Mouse (Mus musculus) midbrain, embryonic 16.5 days (tissue): Measurements from ENCODE around the gene Zfp979. TPM values are rescaled to one million over a fixed set of nuclear protein-coding genes. Genes with fewer than 3 reads are reported as not detected.
"Not testable (repeated sequence)": the region's sequence is repeated elsewhere in the genome, so short reads cannot be mapped to it uniquely, and the experiment has no call there.

Experiments
- ATAC-seq: fragments of 200-750 bp; cut with Nextera tagmentation; 2 replicates; pipeline ENCODE4 v1.8.0; 2017; ENCODE audit warnings: moderate TSS enrichment
- H3K27ac ChIP-seq: fragments of 300-500 bp; sonication (generic); 2 replicates; pipeline ENCODE4 v1.5.1; 2014; ENCODE audit warnings: mild to moderate bottlenecking, low read length, mixed read lengths
- H3K27me3 ChIP-seq: fragments of 300-500 bp; sonication (generic); 2 replicates; pipeline ENCODE4 v1.6.1; 2014; ENCODE audit warnings: low read depth, low read length, mixed read lengths; ENCODE audit not compliant: control insufficient read depth, insufficient read depth
- H3K36me3 ChIP-seq: fragments of 300-500 bp; sonication (generic); 2 replicates; pipeline ENCODE4 v1.6.1; 2014; ENCODE audit warnings: mild to moderate bottlenecking, low read length, moderate library complexity, mixed read lengths; ENCODE audit not compliant: control insufficient read depth, insufficient read depth
- H3K4me1 ChIP-seq: fragments of 300-500 bp; sonication (generic); 2 replicates; pipeline ENCODE4 v1.6.1; 2014; ENCODE audit warnings: mild to moderate bottlenecking, low read length, mixed read lengths; ENCODE audit not compliant: control insufficient read depth, insufficient read depth
- H3K4me2 ChIP-seq: fragments of 300-500 bp; sonication (generic); 2 replicates; pipeline ENCODE4 v1.6.1; 2014; ENCODE audit warnings: mild to moderate bottlenecking, low read length, mixed read lengths
- H3K4me3 ChIP-seq: fragments of 300-500 bp; sonication (generic); 2 replicates; pipeline ENCODE4 v1.5.1; 2014; ENCODE audit warnings: low read depth, mild to moderate bottlenecking, low read length, moderate library complexity, mixed read lengths
- H3K9ac ChIP-seq: fragments of 300-500 bp; sonication (generic); 2 replicates; pipeline ENCODE4 v1.6.1; 2014; ENCODE audit warnings: low read depth, low read length, mixed read lengths
- H3K9me3 ChIP-seq: fragments of 300-500 bp; sonication (generic); replicated peaks from 2 replicates; pipeline ENCODE4 v1.6.1; 2014; ENCODE audit warnings: mild to moderate bottlenecking, low read length, mixed read lengths; ENCODE audit not compliant: control insufficient read depth, poor library complexity, severe bottlenecking
- WGBS: fragments of 180-500 bp; shearing (Covaris S2); extraction: QIAGEN DNeasy Blood & Tissue Kit; methylation state at CpG from one replicate; pipeline ENCODE4 v1.1.7; 2014; 5-methylcytosine and 5-hydroxymethylcytosine counted together
- polyA plus RNA-seq: library from polyadenylated mRNA; unstranded; fragments of >200 nt; fragmentation: Nextera tagmentation; extraction: Ambion mirVana; gene quantifications from 2 replicates; pipeline ENCODE4 v1.2.1, GENCODE M21; 2015

The Zfp979 gene
- 2.1 and 2.7 TPM in 2 replicates for polyA plus RNA-seq

- H3K9ac ChIP-seq, H3K27ac ChIP-seq, H3K4me3 ChIP-seq, H3K36me3 ChIP-seq, H3K27me3 ChIP-seq, H3K4me2 ChIP-seq, H3K9me3 ChIP-seq, H3K4me1 ChIP-seq, ATAC-seq: not testable (repeated sequence)
- no CpG with 5 or more reads among the region's 6 CpGs for WGBS
Observed at GRCm38 (mm10) chr4:147642413-147642812, at the start of gene Zfp979. TSS of gene Zfp979 (minus strand) at chr4:147642513.

DNA sequence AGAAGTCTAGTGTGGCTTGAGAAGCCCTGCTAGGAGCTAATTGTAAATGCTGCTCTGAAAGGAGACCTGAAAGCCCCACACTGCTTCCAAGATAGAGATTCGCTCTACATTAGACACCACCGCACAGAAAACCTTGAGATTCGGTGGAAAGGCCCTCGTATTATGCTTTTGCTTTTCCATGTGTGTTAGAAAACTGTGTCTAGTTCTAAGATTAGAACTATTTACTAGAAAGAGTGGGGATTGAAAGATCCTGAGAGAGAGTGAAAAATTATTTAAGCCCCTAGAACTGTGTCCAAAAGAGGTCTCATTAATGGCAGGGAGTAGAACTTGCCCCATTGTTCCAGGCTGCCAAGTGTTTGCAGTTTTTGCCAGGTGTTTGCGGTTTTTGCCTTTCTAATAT is 12.9 kb upstream of the Zfp979 start:
- not testable (repeated sequence) for H3K9me3 ChIP-seq, H3K9ac ChIP-seq, H3K4me2 ChIP-seq, H3K4me1 ChIP-seq, H3K36me3 ChIP-seq, H3K4me3 ChIP-seq, H3K27ac ChIP-seq, ATAC-seq, H3K27me3 ChIP-seq
- 89% methylated on average over 4 of the region's 5 CpGs for whole genome bisulfite sequencing

- not testable (repeated sequence) for H3K27me3 ChIP-seq, H3K9ac ChIP-seq, H3K27ac ChIP-seq, H3K4me2 ChIP-seq, H3K4me3 ChIP-seq, H3K9me3 ChIP-seq, ATAC-seq, H3K4me1 ChIP-seq, H3K36me3 ChIP-seq
- no CpG with 5 or more reads among the region's 3 CpGs for WGBS
Observed at GRCm38 (mm10) chr4:147647407-147647806, 5.1 kb upstream of the Zfp979 start.

DNA sequence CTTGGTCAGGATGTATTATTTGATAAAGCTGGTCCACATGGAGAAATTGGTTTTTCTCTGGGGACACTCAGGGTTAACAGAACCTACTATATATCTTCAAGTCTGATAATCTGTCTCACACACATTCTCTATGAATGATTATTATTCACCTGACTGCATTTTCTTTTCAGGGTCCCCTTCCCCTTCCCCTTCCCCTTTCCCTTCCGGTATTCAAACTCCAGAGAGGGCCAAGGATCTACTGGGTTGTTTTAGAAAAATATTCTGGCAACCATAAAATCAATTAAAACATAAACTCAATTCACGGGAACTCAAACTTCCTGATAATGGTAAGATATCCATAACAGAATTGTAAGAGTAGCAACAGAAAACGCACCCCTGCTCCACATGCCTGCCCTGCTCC is 381 bp downstream of the Zfp979 start:
- H3K9me3 ChIP-seq, H3K4me1 ChIP-seq, H3K4me3 ChIP-seq, ATAC-seq, H3K27ac ChIP-seq, H3K36me3 ChIP-seq, H3K4me2 ChIP-seq, H3K27me3 ChIP-seq, H3K9ac ChIP-seq: not testable (repeated sequence)
- 50% methylated on average over 2 of the region's 3 CpGs for WGBS

- not testable (repeated sequence) for H3K27ac ChIP-seq, H3K36me3 ChIP-seq, H3K27me3 ChIP-seq, H3K9ac ChIP-seq, H3K4me3 ChIP-seq, H3K4me1 ChIP-seq, H3K9me3 ChIP-seq, H3K4me2 ChIP-seq
- 0 out of 2 replicates have a peak, but pooled peaks have one; percentile 11 for ATAC-seq
- no CpG with 5 or more reads among the region's 2 CpGs for WGBS
Observed at GRCm38 (mm10) chr4:147633818-147634262, 8.5 kb downstream of the Zfp979 start.

DNA sequence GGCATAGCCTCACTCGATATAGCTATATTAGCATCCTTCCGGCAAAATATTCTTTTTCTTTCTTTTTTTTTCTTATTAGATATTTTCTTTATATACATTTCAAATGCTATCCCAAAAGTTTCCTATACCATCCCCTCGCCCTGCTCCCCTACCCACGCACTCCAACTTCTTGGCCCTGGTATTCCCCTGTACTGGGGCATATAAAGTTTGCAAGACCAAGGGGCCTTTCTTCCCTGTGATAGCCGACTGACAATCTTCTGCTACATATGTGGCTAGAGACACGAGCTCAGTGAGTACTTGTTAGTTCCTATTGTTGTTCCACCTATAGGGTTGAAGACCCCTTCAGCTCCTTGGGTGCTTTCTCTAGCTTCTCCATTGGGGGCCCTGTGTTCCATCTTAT is 35.8 kb downstream of the Zfp979 start:
- H3K4me2 ChIP-seq, H3K4me3 ChIP-seq, H3K27ac ChIP-seq, ATAC-seq, H3K36me3 ChIP-seq, H3K9ac ChIP-seq, H3K4me1 ChIP-seq, H3K27me3 ChIP-seq: not testable (repeated sequence)
- WGBS, result 85% methylated on average over 6 of the region's 6 CpGs
- peaks cover 17% of the 10 kb centered on the region; the same call in 1 of the 2 replicates for H3K9me3 ChIP-seq

- no peak overlapping the region for H3K9ac ChIP-seq
- no peaks in the 10 kb centered on the region for H3K36me3 ChIP-seq
- no peak overlapping the region for H3K27ac ChIP-seq
- H3K4me2 ChIP-seq, result no peak overlapping the region
- 81% methylated on average over 4 of the region's 4 CpGs for WGBS
- no peaks in the 10 kb centered on the region for H3K27me3 ChIP-seq
- peaks cover 17% of the 10 kb centered on the region; the same call in 1 of the 2 replicates for H3K9me3 ChIP-seq
- no peak overlapping the region for H3K4me3 ChIP-seq
- no peaks in the 10 kb centered on the region for H3K4me1 ChIP-seq
- ATAC-seq, result no peak
Observed at GRCm38 (mm10) chr4:147605521-147605920, 36.8 kb downstream of the Zfp979 start.

DNA sequence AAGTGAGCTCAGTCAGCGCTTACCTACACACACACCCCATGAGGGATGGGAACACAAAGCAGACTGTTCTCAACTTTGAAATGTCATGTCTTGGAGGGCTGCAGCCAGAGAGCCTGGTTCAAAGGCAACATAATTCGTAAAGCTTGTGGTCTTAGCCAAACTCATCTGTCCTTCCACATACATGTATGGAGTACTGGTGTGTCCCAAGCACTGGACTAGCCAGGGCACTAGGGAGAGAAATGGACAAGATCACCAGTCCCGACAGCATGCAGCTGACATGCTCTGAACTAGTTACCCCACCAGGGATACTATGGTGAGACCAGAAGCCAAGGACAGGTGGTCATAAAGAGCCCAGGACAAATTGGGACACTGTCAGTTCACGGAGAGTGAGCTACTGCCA is 38.5 kb downstream of the Zfp979 start:
- 86% methylated on average over 4 of the region's 4 CpGs for WGBS
- Histone ChIP-seq H3K4me1 (no peaks in the 10 kb centered on the region), H3K27ac (no peak overlapping the region), H3K4me3 (no peak overlapping the region), H3K27me3 (no peaks in the 10 kb centered on the region), H3K9me3 (peaks cover 16% of the 10 kb centered on the region), H3K36me3 (no peaks in the 10 kb centered on the region), H3K4me2 (no peak overlapping the region), H3K9ac (no peak overlapping the region)
- ATAC-seq, result no peak

- Histone ChIP-seq H3K36me3 (no peaks in the 10 kb centered on the region), H3K9ac (no peak overlapping the region), H3K4me2 (no peak overlapping the region), H3K4me1 (no peaks in the 10 kb centered on the region), H3K9me3 (peaks cover 13% of the 10 kb centered on the region), H3K27me3 (no peaks in the 10 kb centered on the region), H3K4me3 (no peak overlapping the region), H3K27ac (no peak overlapping the region)
- ATAC-seq, result no peak
- WGBS, result 51% methylated on average over 1 of the region's 1 CpGs
Observed at GRCm38 (mm10) chr4:147601881-147602280, 40.4 kb downstream of the Zfp979 start.
